Mouse (Mus musculus) frontal cortex, adult (tissue): Measurements from ENCODE around the gene Map4k5.

Experiments used
- ATAC-seq: cut with Nextera tagmentation; 2 replicates; pipeline ENCODE4 v1.9.2; 2017; ENCODE audit warnings: mild to moderate bottlenecking, moderate library complexity, mixed read lengths; ENCODE audit not compliant: low TSS enrichment

Map4k5 gene

GRCm38 (mm10) chr12:69887776-69888175 lies 5.2 kb downstream of the Map4k5 start:
- ATAC-seq = no peak

GRCm38 (mm10) chr12:69885170-69885923 lies 7.7 kb downstream of the Map4k5 start:
- ATAC-seq = peak; percentile 48; the same call in 1 of the 2 replicates

- ATAC-seq = no peak
Observed at GRCm38 (mm10) chr12:69884053-69884452, 8.9 kb downstream of the Map4k5 start.

- ATAC-seq = no peak
Observed at GRCm38 (mm10) chr12:69881198-69881905, 11.6 kb downstream of the Map4k5 start.

- ATAC-seq = peak; percentile 56; the same call in 1 of the 2 replicates
Observed at GRCm38 (mm10) chr12:69879739-69880138, 13.3 kb downstream of the Map4k5 start.

GRCm38 (mm10) chr12:69879172-69879665 lies 13.8 kb downstream of the Map4k5 start:
- peak; percentile 31; the same call in 1 of the 2 replicates for ATAC-seq

GRCm38 (mm10) chr12:69877842-69878363 lies 15.1 kb downstream of the Map4k5 start:
- peak; percentile 62 for ATAC-seq

- no peak for ATAC-seq
Observed at GRCm38 (mm10) chr12:69871632-69872031, 21.4 kb downstream of the Map4k5 start.

- ATAC-seq = no peak
Observed at GRCm38 (mm10) chr12:69867338-69867737, 25.7 kb downstream of the Map4k5 start.

- ATAC-seq = no peak
Observed at GRCm38 (mm10) chr12:69864164-69864692, 28.8 kb downstream of the Map4k5 start.

GRCm38 (mm10) chr12:69863505-69863904 lies 29.5 kb downstream of the Map4k5 start:
- ATAC-seq = no peak

GRCm38 (mm10) chr12:69858847-69859246 lies 34.2 kb downstream of the Map4k5 start:
- ATAC-seq = no peak

GRCm38 (mm10) chr12:69857597-69857996 lies 35.4 kb downstream of the Map4k5 start:
- no peak for ATAC-seq

- peak; percentile 87 for ATAC-seq
Observed at GRCm38 (mm10) chr12:69856398-69856797, 36.6 kb downstream of the Map4k5 start.

- no peak for ATAC-seq
Observed at GRCm38 (mm10) chr12:69855641-69856300, 37.2 kb downstream of the Map4k5 start.

- ATAC-seq = no peak
Observed at GRCm38 (mm10) chr12:69853942-69854341, 39.1 kb downstream of the Map4k5 start.

GRCm38 (mm10) chr12:69853387-69853786 lies 39.6 kb downstream of the Map4k5 start:
- ATAC-seq = no peak

- peak; percentile 11; the same call in 1 of the 2 replicates for ATAC-seq
Observed at GRCm38 (mm10) chr12:69852288-69852687, 40.7 kb downstream of the Map4k5 start.

GRCm38 (mm10) chr12:69848083-69848878 lies 44.7 kb downstream of the Map4k5 start:
- ATAC-seq = no peak

- no peak for ATAC-seq
Observed at GRCm38 (mm10) chr12:69846499-69846898, 46.5 kb downstream of the Map4k5 start.

GRCm38 (mm10) chr12:69845722-69846121 lies 47.3 kb downstream of the Map4k5 start:
- ATAC-seq = no peak
